Mouse (Mus musculus): ENCODE data around the gene Clptm1. TPM values are rescaled to one million over a fixed set of nuclear protein-coding genes. Genes with fewer than 3 reads are reported as not detected.

Gene Clptm1
- polyA plus RNA-seq, 1 experiment from 2014 or later, result 108 TPM

- Histone ChIP-seq H3K9ac (no peak overlapping the region), H3K36me3 (peaks cover 100% of the 10 kb centered on the region), H3K4me3 (no peak overlapping the region), H3K4me2 (no peak overlapping the region), H3K4me1 (replicated peaks) (no peaks in the 10 kb centered on the region), H3K9me3 (no peaks in the 10 kb centered on the region), H3K27ac (no peak overlapping the region), H3K27me3 (no peaks in the 10 kb centered on the region)
- no peak for ATAC-seq (ENCODE audit: low FRiP score)
- WGBS, result 53% methylated on average over 3 of the region's 3 CpGs
Observed at GRCm38 (mm10) chr7:19589207-19589606, 75.6 kb downstream of the Clptm1 start.

GRCm38 (mm10) chr7:19586269-19586668 lies 78.6 kb downstream of the Clptm1 start:
- H3K27me3 ChIP-seq, result no peaks in the 10 kb centered on the region
- no peak overlapping the region for H3K9ac ChIP-seq
- H3K4me2 ChIP-seq, result no peak overlapping the region
- no peak overlapping the region for H3K4me3 ChIP-seq
- no peak for ATAC-seq (ENCODE audit: low FRiP score)
- no peak overlapping the region for H3K27ac ChIP-seq
- peaks cover 100% of the 10 kb centered on the region for H3K36me3 ChIP-seq
- no peaks in the 10 kb centered on the region for H3K9me3 ChIP-seq
- WGBS, result 74% methylated on average over 46 of the region's 46 CpGs
- no peaks in the 10 kb centered on the region for H3K4me1 ChIP-seq (replicated peaks)

Other genes starting within 250 kb of the Clptm1 start
- 16.1 TPM in 2 replicates for gene Mark4, start 206.2 kb downstream of the Clptm1 start, polyA plus RNA-seq (2015; fragmentation: Nextera tagmentation; extraction: Ambion mirVana)
- 0.38 and 0.43 TPM in 2 replicates for gene Exoc3l2, start 201.7 kb downstream of the Clptm1 start, polyA plus RNA-seq (2015; fragmentation: Nextera tagmentation; extraction: Ambion mirVana)
- gene Bloc1s3, start 156.7 kb downstream of the Clptm1 start, polyA plus RNA-seq (2015; fragmentation: Nextera tagmentation; extraction: Ambion mirVana), result 3.2 and 3.5 TPM in 2 replicates
- gene Trappc6a, start 156.6 kb downstream of the Clptm1 start, polyA plus RNA-seq (2015; fragmentation: Nextera tagmentation; extraction: Ambion mirVana), result 43.9 and 44.9 TPM in 2 replicates
- gene Nkpd1, start 147.2 kb downstream of the Clptm1 start, polyA plus RNA-seq (2015; fragmentation: Nextera tagmentation; extraction: Ambion mirVana), result 0.32 and 0.50 TPM in 2 replicates
- gene Ppp1r37, start 102.0 kb downstream of the Clptm1 start, polyA plus RNA-seq (2015; fragmentation: Nextera tagmentation; extraction: Ambion mirVana), result 32.1 and 32.7 TPM in 2 replicates
- 0.17 and 0.22 TPM in 2 replicates for gene Zfp296, start 87.7 kb downstream of the Clptm1 start, polyA plus RNA-seq (2015; fragmentation: Nextera tagmentation; extraction: Ambion mirVana)
- gene Gemin7, start 87.4 kb downstream of the Clptm1 start, polyA plus RNA-seq (2015; fragmentation: Nextera tagmentation; extraction: Ambion mirVana), result 139 and 144 TPM in 2 replicates
- gene Clasrp, start 60.5 kb downstream of the Clptm1 start, polyA plus RNA-seq (2015; fragmentation: Nextera tagmentation; extraction: Ambion mirVana), result 54.2 and 60.5 TPM in 2 replicates
- gene Relb, start 35.6 kb downstream of the Clptm1 start, polyA plus RNA-seq (2015; fragmentation: Nextera tagmentation; extraction: Ambion mirVana), result 4.9 and 5.4 TPM in 2 replicates
- 0.56 TPM in 1 of 2 replicates, not detected in the other for gene Apoc2, start 12.9 kb upstream of the Clptm1 start, polyA plus RNA-seq (2015; fragmentation: Nextera tagmentation; extraction: Ambion mirVana)
- not detected in 2 replicates for gene Gm44805, start 16.4 kb upstream of the Clptm1 start, polyA plus RNA-seq (2015; fragmentation: Nextera tagmentation; extraction: Ambion mirVana)
- gene Apoc4, start 16.4 kb upstream of the Clptm1 start, polyA plus RNA-seq (2015; fragmentation: Nextera tagmentation; extraction: Ambion mirVana), result 0.12 TPM in 1 of 2 replicates, not detected in the other
- gene Apoc1, start 27.6 kb upstream of the Clptm1 start, polyA plus RNA-seq (2015; fragmentation: Nextera tagmentation; extraction: Ambion mirVana), result 2.7 and 3.8 TPM in 2 replicates
- gene Apoe, start 34.2 kb upstream of the Clptm1 start, polyA plus RNA-seq (2015; fragmentation: Nextera tagmentation; extraction: Ambion mirVana), result 339 and 374 TPM in 2 replicates
- gene Tomm40, start 50.4 kb upstream of the Clptm1 start, polyA plus RNA-seq (2015; fragmentation: Nextera tagmentation; extraction: Ambion mirVana), result 119 and 124 TPM in 2 replicates
- 49.1 and 49.8 TPM in 2 replicates for gene Nectin2, start 85.5 kb upstream of the Clptm1 start, polyA plus RNA-seq (2015; fragmentation: Nextera tagmentation; extraction: Ambion mirVana)
- gene Bcam, start 106.0 kb upstream of the Clptm1 start, polyA plus RNA-seq (2015; fragmentation: Nextera tagmentation; extraction: Ambion mirVana), result 8.1 and 10.7 TPM in 2 replicates
- gene Cblc, start 131.8 kb upstream of the Clptm1 start, polyA plus RNA-seq (2015; fragmentation: Nextera tagmentation; extraction: Ambion mirVana), result not detected in 2 replicates
- gene Bcl3, start 157.7 kb upstream of the Clptm1 start, polyA plus RNA-seq (2015; fragmentation: Nextera tagmentation; extraction: Ambion mirVana), result 0.60 and 1.5 TPM in 2 replicates
- gene Gm19345, start 187.0 kb upstream of the Clptm1 start, polyA plus RNA-seq (2015; fragmentation: Nextera tagmentation; extraction: Ambion mirVana), result 7.6 and 9.3 TPM in 2 replicates
- 0.48 and 0.58 TPM in 2 replicates for gene Ceacam16, start 196.3 kb upstream of the Clptm1 start, polyA plus RNA-seq (2015; fragmentation: Nextera tagmentation; extraction: Ambion mirVana)
- gene Ceacam19, start 222.9 kb upstream of the Clptm1 start, polyA plus RNA-seq (2015; fragmentation: Nextera tagmentation; extraction: Ambion mirVana), result not detected in 2 replicates